Mouse (Mus musculus): ENCODE measurements around the gene Fbxo46.

- TF ChIP-seq EP300 (IDR thresholded peaks at IDR 0.05; ENCODE audit: low read depth) (no peak), CTCF (IDR thresholded peaks at IDR 0.05; ENCODE audit: low read depth) (no peak)
These were observed 28.7 kb downstream of the Fbxo46 start for GRCm38 (mm10) chr7:19148180-19148874.
